Mouse (Mus musculus): ENCODE results near the gene Map2k6.

Gene Map2k6

DNA sequence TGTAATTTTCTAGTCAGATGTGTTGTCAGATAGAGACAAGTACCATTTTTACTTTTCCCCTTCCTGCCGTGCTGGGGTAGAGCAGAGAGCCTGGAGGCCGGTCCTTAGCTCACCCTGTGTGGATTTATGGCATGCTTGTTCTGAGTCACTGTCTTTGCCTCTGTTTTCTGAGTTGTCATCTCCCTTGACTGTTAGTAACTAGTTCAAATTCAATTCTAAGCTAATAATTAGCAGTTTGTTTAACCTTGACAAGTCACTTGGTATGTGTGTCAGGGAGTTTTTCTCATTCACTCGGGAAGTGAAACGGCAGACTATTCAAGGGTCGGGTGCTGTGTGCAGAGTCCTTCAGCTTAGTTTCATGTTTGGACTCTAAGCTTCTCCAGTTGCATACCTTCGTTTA is 86.2 kb downstream of the Map2k6 start:
- DNase-seq (ENCODE audit: low spot score) = no peak

DNA sequence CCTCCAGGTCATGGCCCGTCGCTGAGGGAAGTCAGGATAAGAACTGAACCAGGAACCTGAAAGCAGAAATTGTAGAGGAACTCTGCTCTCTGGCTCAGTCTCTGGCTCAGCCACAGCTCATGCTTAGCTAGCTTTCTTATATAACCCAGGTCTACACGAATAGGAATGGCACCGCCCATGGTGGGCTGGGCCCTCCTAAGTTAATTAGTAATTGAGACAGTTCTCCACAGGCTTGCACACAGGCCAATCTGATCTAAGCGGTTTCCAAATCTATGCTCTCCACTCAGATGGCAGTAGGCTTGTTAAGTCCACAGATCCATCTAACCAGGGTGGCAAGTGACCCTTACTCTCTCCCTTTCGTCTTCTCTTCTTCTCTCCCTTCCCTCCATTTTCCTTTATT is 88.9 kb downstream of the Map2k6 start:
- no peak for DNase-seq (ENCODE audit: low spot score)

DNA sequence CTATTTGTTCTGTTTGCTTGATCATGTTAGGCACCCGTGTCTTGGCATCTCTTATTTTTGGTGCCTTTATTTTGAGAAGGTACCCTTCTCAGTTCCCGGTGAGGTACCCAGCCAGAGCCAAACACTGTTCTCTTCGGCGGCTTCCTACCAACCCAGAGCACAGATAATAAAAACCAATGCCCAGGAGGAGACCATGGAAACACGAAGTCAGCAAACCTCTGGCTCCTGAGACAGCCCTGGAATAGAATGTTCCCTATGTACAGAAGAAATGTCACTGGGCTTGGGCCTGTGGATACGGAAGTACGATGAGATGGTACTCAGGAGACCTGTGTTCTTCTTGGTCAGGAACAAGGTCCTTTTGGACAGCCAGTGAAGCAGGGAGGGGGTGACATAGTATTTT is 89.4 kb downstream of the Map2k6 start:
- DNase-seq (ENCODE audit: low spot score) = no peak

DNA sequence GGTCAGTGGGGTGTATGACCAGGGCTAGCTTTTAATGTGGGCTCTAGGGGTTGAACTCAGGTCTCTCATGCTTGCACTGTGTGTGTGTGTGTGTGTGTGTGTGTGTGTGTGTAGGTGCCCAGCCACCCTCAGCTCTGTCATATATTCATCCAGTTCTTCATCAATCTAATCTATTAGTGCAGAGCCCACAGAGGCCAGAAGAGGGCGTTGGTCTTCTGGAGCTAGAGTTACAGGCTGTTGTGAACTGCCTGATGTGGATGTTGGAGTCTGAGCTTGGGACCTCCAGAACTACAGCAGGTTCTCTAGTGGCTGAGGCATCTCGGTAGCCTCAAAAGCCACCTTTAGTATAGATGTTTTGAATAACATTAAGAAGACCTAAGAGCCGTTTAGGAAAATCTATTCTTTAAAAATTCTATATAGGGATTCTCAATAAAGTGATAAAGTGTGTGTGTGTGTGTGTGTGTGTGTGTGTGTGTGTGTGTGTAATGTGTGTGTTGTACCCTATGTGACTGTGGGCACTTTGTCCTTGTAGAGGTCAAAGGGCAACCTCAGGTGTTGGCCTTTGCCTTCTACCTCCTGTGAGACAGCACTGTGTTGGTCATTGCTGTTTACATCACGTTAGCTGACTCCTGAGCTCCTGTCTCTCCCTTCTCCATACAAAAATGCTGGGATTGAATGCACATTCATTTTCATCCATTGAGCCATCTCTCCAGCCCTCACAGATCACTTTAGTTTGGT is 96.6 kb downstream of the Map2k6 start:
- DNase-seq (ENCODE audit: low spot score) = no peak

DNA sequence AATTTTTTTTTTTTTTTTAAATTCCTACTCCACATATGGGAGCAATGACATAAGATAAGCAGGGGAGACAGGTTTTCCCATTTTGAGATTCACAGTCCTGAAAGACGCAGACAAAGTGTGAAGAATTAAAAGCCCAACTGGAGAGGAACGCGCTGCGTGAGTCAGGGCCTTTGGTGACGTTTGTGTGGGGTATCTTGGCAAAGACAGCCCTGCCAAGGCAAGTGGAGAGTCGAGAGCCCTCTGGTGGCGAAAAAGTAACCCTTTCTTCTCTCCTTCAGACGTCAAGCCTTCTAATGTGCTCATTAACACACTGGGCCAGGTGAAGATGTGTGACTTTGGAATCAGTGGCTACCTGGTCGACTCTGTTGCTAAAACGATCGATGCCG is 97.1 kb downstream of the Map2k6 start:
- DNase-seq (ENCODE audit: low spot score) = no peak

DNA sequence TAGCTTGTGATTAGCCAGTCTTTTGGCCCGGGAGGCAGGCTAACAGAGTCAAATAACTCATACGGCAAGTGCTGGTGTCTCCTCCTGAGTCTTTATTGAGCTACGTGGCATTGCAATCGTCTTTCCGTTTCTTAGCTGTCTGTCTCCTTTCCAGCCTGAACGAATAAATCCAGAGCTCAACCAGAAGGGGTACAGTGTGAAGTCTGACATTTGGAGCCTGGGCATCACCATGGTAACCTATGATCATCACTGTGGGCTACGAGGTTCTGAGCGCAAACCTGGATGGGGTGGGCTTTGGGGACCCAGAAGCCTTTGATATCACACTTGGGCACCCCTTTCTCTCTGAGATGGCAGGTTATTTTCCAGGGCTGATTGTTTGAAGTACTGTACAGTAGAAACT is 98.8 kb downstream of the Map2k6 start:
- DNase-seq (ENCODE audit: low spot score) = no peak

DNA sequence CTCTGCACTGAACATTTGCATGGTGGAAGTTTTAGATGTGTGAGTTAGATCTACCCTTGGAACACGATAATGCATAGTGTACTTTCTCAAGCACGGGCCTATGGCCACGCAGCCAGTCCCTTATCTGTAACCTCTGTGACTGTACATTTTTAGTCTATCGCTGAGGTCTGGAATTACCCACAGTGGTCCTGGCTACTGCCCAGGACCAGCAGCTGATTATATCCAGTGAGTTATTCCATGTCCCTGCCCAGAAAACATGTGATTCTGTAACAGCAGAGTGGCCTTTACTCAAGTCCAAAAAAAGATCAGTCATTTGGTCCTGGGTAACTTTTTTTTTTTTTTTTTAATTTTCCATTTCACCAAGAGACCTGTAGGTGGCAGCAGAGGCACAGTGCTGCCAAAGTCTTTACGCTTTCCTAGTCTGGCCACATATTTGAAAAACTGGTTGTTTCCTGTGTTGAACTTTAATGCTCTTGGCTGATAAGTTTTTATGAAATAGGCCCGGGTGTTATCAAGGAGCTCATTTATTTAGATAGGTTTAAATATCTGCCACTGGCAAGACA is 99.8 kb downstream of the Map2k6 start:
- DNase-seq (ENCODE audit: low spot score) = no peak

DNA sequence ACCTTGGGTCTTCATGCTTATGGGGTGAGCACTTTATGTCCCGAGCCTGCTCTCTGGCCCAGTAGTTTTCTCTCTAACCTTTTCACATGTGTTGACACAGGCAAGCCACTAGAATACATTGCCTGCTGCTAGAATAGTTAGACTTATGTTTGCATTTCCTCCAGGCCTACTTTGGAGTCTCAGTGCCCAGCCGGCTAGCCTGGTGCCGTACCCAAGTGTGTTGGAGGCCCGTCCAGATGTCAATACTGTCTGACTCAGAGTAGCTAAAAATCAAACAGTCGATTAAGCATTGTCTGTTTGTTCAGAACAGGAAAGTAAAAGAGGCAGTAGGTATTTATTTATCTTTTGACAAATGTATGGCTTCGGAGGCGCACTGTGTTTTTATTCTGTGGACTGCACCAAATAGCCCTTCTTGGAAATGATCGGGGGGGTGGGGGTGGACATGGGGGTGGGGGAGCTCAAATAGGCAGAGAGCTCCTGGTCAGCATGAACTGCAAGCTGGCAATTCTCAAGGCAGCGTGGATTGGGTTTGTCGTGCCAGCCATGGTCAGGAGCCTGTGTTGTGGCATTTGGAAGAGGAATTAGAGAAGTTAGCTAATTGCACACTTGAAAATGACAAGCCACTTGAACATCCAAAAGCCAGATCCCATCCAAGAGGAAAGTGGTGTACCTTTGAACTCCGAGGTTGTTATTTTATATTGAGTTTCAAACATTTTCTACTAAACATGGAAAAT is 104.2 kb downstream of the Map2k6 start:
- no peak for DNase-seq (ENCODE audit: low spot score)

DNA sequence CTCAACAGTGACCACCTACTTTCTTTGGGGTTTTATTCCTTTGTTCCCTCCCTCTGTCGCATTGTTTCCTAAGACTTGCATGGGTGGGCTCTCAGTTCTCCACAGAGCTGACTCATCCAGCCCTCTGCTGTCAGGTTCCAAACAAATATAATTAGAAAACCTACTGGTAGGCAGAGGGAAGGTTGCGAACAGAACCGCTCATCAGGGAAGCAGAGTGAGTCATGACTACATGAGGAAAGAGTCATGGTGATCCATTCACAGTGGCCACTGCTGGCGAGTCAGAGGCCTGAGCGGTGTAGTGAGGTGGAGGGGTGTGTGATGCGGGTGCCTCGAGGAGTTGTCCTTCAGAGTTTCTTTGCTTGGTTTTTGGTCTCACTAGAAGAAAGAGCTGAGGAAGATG is 112.5 kb downstream of the Map2k6 start:
- no peak for DNase-seq (ENCODE audit: low spot score)

DNA sequence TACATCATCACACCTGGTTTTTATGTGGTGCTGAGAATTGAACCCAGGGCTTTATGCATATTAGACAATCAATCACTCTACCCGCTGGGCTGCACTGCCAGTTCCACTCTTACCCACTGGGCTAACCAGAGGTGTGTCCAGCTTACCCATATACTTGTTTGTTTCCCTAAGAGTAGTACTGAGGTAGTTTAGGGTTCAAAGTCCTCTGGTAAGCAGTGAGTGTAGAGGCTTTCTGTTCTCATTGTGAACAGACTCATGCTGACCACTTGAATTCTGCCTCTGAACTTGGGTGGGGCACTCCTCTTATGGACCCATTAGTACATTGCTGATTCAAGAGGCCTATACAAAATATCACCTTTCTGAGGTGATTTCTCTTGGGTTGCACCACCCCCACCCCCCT is 119.7 kb downstream of the Map2k6 start:
- DNase-seq (ENCODE audit: low spot score) = no peak

DNA sequence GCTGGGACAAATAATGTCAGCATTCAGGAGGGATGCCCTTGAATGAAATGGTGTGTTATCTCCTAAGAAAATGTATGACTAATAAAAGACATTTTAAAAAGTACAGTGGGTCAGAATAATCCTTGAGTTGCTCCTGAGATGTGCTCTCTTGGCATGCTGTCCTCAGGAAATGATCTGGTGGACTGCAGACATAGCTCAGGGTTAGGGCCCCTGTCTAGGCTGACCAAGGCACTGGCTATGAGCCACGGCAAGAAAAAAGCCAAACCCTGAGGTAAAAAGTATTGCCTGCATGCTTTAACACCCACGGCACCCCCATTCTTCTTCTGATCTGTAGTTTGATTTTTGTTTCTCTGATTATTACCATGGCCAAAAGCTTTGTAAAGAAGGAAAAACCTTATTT is 124.0 kb downstream of the Map2k6 start:
- DNase-seq (ENCODE audit: low spot score) = no peak

DNA sequence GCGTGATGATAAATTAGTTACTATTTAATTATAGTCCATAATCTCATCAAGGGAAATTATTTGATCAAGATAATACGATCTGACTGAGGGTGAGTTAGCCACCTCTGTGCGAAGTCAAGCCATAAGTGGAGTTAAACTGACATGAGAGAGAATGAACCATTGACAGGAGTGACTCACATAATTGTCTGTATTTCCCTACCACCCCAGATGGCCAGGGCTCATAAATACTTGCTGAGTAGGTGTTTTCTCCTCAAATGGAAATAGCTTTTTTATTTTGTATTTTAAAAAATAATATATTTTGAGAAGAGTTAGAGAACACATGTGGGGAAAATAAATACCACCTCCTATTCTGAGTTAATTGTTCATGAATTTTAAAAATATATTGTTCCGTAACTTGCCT is 127.2 kb downstream of the Map2k6 start:
- peak; percentile 17 for DNase-seq (ENCODE audit: low spot score)

DNA sequence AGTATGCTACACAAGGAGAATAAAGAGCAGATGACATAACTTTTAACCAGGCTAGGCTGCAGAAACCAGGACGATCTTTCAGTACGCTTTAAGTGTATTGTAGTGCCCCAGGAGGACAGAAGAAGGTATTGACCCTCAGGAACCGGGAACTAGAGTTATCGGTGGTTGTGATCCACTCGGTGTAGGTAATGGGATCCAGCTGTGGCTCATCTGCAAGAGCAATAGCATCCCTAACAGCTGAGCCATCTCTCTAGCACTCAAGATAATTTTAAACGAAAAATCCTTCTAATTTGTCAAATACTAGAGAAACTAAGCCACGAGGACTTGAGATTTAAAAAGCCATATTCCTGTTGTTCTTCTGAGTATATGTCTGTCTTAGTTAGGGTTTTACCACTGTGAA is 132.2 kb downstream of the Map2k6 start:
- DNase-seq (ENCODE audit: low spot score) = no peak

DNA sequence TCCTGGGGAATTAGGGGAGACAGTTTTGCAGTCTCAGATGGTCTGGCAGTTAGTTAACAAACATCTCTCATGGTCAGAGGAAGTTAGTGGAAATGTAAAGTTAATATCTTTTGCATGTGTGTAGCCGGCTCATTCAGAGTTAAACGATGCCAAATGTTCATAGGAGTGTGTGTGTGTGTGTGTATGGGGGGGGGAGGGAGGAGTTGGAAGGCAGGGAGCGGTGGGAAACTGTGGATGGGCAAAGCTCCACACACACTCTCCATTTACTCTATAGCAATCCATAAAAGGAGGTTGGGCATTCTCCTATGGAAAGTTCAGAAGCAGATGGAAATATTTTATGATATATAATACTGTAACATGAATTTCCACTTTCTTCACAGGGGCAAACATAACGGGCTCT is 135.9 kb downstream of the Map2k6 start:
- no peak for DNase-seq (ENCODE audit: low spot score)

DNA sequence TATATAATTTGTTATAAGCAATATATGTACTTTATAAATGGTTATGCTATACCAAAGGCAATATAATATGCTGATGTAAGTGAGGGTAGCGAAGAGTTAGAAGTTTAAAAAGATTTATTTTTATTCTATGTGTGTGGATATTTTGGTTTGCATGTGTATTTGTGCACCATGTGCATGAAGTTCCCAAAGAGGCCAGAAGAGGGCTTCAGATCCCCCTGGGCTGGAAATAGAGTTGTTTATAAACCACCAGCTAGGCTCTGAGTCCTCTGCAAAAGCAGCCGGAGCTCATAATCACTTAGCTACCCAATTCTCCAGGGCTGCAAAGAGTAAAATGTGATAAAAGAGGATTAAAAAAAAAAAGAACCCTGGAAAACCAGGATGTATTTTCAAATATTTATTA is 137.6 kb downstream of the Map2k6 start:
- DNase-seq (ENCODE audit: low spot score) = no peak

DNA sequence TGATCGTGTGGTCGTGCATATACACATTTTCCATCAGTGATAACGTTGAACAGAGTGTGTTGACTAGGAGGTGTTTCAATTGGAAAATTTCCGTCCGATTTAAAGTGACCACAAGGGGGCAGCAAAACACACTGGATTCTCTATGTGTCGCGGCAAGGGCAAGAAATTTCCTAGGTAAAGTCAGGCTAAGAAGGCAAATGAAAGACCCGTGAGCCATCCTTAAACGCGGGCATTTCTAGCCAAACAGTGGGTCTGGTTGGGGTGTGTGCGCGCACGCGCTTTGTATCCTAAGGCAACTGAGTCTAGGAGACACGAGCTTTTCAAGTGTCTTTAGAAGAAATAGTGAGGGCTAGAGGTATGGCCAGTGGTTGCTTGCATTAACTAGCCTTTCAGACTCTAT is 138.7 kb downstream of the Map2k6 start:
- DNase-seq (ENCODE audit: low spot score) = peak; percentile 86

DNA sequence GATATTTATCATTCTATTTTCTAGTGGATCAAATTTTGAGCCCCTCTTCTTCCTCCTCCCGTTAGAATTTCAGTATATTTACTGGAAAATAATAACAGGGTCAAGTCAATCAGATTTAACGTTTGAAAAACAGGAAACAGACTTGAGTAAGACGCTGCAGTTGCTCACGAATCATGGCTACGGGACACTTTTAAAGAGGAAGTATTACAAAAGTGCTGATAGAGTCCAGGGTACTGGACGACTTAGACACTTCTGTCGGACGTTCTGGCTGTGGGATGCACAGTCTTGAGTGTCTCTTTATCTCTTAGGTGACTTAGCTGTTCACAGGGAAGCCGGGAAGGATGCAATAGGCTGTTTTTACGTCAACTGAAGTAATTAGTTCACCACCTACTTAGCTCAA is 139.3 kb downstream of the Map2k6 start:
- DNase-seq (ENCODE audit: low spot score) = no peak

DNA sequence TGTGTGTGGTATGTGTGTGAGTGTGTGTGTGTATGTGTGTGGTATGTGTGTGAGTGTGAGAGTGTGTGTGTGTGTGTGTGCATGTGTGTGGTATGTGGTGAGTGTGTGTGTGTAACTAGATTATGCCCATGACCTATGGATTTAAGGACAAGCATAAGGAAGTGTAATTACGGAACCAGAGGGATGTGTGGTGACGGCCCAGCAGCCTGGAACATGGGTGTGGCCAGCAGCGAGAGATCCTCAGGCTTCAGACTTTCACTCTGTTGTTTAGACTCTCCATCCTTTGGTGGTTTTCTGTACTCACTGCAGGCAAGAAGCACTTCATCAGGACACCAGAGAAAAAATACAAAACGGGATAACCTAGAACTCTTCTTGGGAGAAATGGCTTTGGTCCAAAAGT is 143.0 kb downstream of the Map2k6 start:
- DNase-seq (ENCODE audit: low spot score) = no peak

DNA sequence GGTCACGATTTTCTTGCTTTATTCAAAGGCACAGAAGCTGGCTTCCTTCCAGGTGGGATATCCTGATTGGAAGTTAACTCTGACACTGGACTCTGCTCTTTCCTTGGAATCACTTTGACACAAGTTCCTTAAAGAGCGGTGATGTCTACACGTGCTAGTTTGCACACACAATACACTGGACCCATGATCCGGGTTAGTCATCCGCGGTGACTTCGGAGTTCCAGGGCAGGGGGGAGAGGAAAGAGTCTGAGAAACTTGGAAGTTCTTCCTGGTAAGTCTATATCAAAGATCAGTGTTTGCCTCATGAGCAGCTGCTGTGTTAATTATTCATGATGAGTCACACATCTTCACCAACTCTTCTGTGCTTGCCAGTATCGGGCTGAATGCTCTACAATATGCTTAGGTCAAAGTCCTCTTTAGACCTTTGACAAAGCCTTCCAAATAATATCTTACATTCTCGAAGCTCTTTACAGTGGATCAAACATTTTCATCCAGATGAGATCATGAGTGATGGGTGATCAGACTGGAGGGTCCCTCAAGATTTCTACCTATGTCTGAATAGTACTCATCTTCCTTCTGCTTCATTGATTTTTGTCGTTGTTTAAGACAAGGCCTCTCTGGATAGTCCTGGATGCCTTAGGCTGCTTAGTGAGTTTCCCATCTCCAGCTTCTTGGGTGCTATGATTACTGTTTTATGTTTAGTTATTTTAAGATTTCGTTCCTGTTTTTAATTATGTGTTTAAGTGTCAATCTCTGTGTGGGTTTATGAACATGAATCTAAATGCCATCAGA is 145.7 kb downstream of the Map2k6 start:
- no peak for DNase-seq (ENCODE audit: low spot score)

DNA sequence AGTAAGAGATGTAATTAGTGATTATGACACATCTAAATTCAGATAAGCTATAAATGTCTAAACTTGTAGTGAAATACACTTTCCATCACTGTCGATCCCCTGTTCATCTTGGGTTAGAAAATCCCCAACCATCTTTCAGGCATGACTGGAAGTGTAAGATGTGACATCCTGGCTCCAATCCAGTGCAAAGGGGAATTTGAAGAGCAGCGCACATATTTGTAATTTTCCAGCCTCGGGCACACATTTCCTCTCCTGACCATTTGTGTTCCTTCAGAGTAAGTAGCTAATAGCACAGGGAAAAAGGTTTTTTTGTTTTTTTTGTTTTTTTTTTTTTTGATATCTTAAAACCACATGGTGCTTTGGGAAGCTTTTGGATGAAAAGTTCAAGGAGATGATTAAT is 146.5 kb downstream of the Map2k6 start:
- DNase-seq (ENCODE audit: low spot score) = no peak

DNA sequence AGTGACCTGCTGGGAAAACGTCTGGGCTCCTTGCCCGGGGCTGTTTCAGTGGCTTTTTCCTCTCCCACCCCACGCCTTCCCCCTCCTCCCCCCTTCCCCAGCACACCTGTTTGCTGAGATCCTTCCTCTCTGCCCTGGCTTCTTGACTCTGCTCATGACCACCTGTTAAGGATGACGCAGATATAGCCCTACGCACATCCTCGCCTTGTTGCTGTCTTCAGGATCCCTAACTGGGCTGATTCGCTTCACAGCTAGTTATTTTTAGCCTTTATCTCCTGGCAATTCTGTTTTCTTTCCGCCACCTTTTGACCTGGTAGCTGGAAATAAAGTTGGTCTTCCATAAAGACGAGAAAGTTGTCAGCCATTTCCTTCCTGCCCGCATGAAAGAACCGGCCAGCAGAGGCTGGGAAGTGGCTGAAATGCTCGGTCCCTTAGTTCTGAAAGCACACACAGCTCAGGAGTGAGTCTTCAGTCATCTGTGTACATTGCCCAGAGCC is 152.6 kb downstream of the Map2k6 start:
- no peak for DNase-seq (ENCODE audit: low spot score)

DNA sequence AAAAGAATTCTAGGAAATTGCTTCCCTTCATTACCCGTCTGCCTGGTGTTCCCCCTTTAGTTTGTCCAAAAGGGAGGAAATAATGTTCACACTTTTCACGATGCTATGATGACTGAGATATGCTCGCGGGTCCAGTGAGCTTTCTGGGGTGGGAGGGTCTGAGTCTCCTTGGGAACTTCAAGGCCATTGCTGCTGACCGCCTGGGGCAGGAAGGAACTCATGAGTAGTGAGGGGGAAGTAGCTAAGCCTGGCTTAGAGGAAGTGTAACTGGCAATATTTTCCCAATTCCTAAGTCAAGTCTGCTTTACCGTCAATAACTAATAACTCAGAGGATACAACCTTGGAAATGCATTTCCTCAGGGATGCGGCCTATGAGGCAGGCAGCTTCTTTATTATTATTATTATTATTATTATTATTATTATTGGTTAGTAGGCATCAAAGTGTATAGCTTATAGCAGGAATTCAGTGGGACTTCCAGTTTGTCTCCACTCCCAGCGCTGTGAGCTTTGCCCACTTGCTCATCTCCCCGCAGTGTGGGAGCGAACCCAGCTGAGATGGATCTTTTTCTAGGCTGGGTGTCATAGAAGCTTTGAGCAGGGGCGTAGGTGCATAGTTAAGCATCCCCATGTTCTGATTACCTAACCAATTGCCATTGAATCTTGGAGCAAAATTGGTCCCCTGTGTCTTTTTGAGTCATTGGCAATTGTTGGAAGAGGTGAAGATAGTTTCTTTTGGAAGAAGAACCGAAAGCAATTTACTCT is 163.6 kb downstream of the Map2k6 start:
- DNase-seq (ENCODE audit: low spot score) = no peak
